Mouse (Mus musculus) ES-E14 (cell line): Measurements from ENCODE around the gene Obscn. TPM values are rescaled to one million over a fixed set of nuclear protein-coding genes. Genes with fewer than 3 reads are reported as not detected.
A peak's percentile ranks its signal among the peaks of the same experiment; 100 is the strongest.
"Not testable (repeated sequence)": the region's sequence is repeated elsewhere in the genome, so short reads cannot be mapped to it uniquely, and the experiment has no call there.

Experiments
- DNase-seq: peaks from one replicate; pipeline ENCODE4 v3.0.0-alpha.2; 2013; ENCODE audit warnings: low read depth, low spot score
- H3K27ac ChIP-seq: 2 replicates; pipeline ENCODE4 v1.5.1; 2012; ENCODE audit warnings: low read depth, mild to moderate bottlenecking, low read length, moderate library complexity, mixed read lengths; ENCODE audit not compliant: poor library complexity, insufficient read depth, severe bottlenecking
- H3K36me3 ChIP-seq: 2 replicates; pipeline ENCODE4 v1.6.1; 2012; ENCODE audit warnings: mild to moderate bottlenecking, low read length, moderate library complexity, mixed read lengths; ENCODE audit not compliant: control insufficient read depth, poor library complexity, insufficient read depth, severe bottlenecking
- H3K4me1 ChIP-seq, 2 experiments: fragments of 150-350 bp in 1 of 2; sonication (generic) in 1 of 2; 2 replicates each; pipeline ENCODE4 v1.6.1; 2012; ENCODE audit warnings: low read length in 2 of 2, mild to moderate bottlenecking in 1 of 2, mixed read lengths in 1 of 2; ENCODE audit not compliant: control insufficient read depth in 2 of 2, insufficient read depth in 2 of 2, poor library complexity in 1 of 2
- H3K4me3 ChIP-seq, 2 experiments: fragments of 150-350 bp in 1 of 2; sonication (generic) in 1 of 2; 2 replicates each; pipeline ENCODE4 v1.5.1; 2012; ENCODE audit warnings: low read length in 2 of 2, low read depth in 1 of 2, mild to moderate bottlenecking in 1 of 2, mixed read lengths in 1 of 2; ENCODE audit not compliant: insufficient read depth in 1 of 2, poor library complexity in 1 of 2, severe bottlenecking in 1 of 2
- H3K9ac ChIP-seq: 2 replicates; pipeline ENCODE4 v1.6.1; 2012; ENCODE audit warnings: low read depth, mild to moderate bottlenecking, low read length, mixed read lengths; ENCODE audit not compliant: poor library complexity, insufficient read depth, severe bottlenecking
- H3K9me3 ChIP-seq: fragments of 150-350 bp; sonication (generic); 2 replicates; pipeline ENCODE4 v1.6.1; 2012; ENCODE audit warnings: low read depth, mild to moderate bottlenecking, low read length; ENCODE audit not compliant: control insufficient read depth, insufficient read depth
- CHD2 ChIP-seq: IDR thresholded peaks from 2 replicates; pipeline ENCODE4 v1.6.1; 2014; ENCODE audit warnings: mild to moderate bottlenecking, low read depth, low read length, inconsistent platforms
- HCFC1 ChIP-seq: IDR thresholded peaks from 2 replicates; pipeline ENCODE4 v1.6.1; 2012; ENCODE audit warnings: low read length, inconsistent platforms, borderline replicate concordance; ENCODE audit not compliant: insufficient read depth
- MAFK ChIP-seq: IDR thresholded peaks from 2 replicates; pipeline ENCODE4 v1.6.1; 2014; ENCODE audit warnings: mild to moderate bottlenecking, low read depth, low read length, inconsistent platforms; ENCODE audit not compliant: insufficient read depth
- ZC3H11A ChIP-seq: IDR thresholded peaks from 2 replicates; pipeline ENCODE4 v1.6.1; 2012; ENCODE audit warnings: low read depth, mild to moderate bottlenecking, inconsistent platforms, low read length, borderline replicate concordance
- ZNF384 ChIP-seq: IDR thresholded peaks from 2 replicates; pipeline ENCODE4 v1.6.1; 2012; ENCODE audit warnings: low read depth, low read length, inconsistent platforms
- in situ Hi-C, 2 experiments: fragments of 600-800 bp; cut with MboI; formaldehyde crosslinking; loops; one replicate each; pipeline ENCODE4 v1.15.1; 2025; ENCODE audit warnings: low sequenced_read_pairs in 2 of 2, inconsistent platforms in 1 of 2; ENCODE audit not compliant: unreplicated experiment in 2 of 2
- total RNA-seq: library from RNA; depleted of rRNA; stranded (reverse); fragments of 300-350 nt; gene quantifications from 2 replicates; pipeline ENCODE4 v1.2.3, GENCODE M21; 2012

Gene Obscn
- total RNA-seq, 1 experiment: 0.36 TPM

- Histone ChIP-seq H3K4me1 (peaks cover 0 to 3% of the 10 kb centered on the region in 2 experiments; a peak in 1 of 4 replicates), H3K36me3 (peaks cover 5% of the 10 kb centered on the region; the same call in 1 of the 2 replicates), H3K9me3 (no peaks in the 10 kb centered on the region), H3K9ac (peak within 1 kb of the TSS; percentile 94), H3K4me3 (peak within 1 kb of the TSS; percentile 65 to 94), H3K27ac (peak within 1 kb of the TSS; percentile 92)
- peak; percentile 95 for DNase-seq
- TF ChIP-seq CHD2 (peak; percentile 82), ZNF384 (no peak), HCFC1 (peak; percentile 32; the same call in 1 of the 2 replicates), MAFK (no peak), ZC3H11A (no peak)
- in situ Hi-C loops: no loop called here
These were observed 181.6 kb downstream of the Obscn start, which contains the start of the genes Hist3h2a and Trim17 for GRCm38 (mm10) chr11:58954420-58955142. TSS of gene Hist3h2a (plus strand) at chr11:58954685. TSS of gene Trim17 (plus strand) at chr11:58954685.

DNA sequence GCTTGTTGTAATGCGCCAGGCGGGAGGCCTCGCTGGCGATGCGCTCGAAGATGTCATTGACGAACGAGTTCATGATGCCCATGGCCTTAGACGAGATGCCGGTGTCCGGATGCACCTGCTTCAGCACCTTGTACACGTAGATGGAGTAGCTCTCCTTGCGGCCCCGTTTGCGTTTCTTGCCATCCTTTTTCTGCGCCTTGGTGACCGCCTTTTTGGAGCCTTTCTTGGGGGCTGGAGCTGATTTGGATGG is 182.1 kb downstream of the Obscn start:
- H3K27ac ChIP-seq, DNase-seq, in situ Hi-C loops, H3K4me1 ChIP-seq, H3K9me3 ChIP-seq, H3K36me3 ChIP-seq: not testable (repeated sequence)
- peak overlapping the region; percentile 64 for H3K9ac ChIP-seq
- peak overlapping the region; percentile 60 to 65 for H3K4me3 ChIP-seq

DNA sequence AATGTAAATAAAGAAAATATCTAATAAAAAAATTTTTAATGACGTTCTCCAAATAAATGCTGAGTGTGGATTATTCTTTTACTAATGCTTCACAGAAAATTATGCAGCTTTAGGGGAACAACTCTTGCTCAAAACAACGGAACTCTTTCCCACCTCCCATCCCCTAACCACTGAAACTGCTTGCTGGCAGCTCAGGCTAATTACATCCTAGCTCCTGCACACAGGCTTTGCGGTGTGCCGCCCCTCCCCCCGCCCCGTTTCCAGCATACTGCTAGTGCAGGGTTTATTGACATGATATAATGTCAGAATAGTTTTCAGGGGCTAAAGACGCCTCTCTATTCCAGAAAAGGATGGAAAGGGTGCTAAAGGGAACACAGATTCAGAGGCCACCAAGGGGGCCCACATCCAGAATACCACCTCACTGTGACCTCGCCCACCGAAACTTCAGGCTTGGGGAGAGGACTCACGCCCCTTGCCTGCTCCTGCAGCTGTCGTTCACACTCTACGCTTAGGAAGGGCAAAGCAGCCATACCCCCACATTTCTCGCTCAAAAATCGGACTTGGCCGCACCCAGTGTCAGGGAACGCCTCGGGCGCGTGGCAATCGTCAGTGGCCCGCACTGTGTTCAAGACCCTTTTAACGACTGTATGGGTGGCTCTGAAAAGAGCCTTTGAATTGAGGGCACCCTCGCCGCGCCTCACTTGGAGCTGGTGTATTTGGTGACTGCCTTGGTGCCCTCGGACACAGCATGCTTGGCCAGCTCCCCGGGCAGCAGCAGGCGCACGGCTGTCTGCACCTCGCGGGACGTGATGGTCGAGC is 182.6 kb downstream of the Obscn start:
- peak overlapping the region; percentile 74 for H3K9ac ChIP-seq
- in situ Hi-C loops: no loop called here
- peaks cover 0 to 3% of the 10 kb centered on the region in 2 experiments; a peak in 1 of 4 replicates for H3K4me1 ChIP-seq
- TF ChIP-seq HCFC1: no peak
- TF ChIP-seq CHD2: no peak
- no peak for TF ChIP-seq MAFK
- no peak for TF ChIP-seq ZNF384
- TF ChIP-seq ZC3H11A: no peak
- peak overlapping the region; percentile 64 to 65 for H3K4me3 ChIP-seq
- peaks cover 5% of the 10 kb centered on the region; the same call in 1 of the 2 replicates for H3K36me3 ChIP-seq
- no peak overlapping the region for H3K27ac ChIP-seq
- DNase-seq: no peak
- no peaks in the 10 kb centered on the region for H3K9me3 ChIP-seq

DNA sequence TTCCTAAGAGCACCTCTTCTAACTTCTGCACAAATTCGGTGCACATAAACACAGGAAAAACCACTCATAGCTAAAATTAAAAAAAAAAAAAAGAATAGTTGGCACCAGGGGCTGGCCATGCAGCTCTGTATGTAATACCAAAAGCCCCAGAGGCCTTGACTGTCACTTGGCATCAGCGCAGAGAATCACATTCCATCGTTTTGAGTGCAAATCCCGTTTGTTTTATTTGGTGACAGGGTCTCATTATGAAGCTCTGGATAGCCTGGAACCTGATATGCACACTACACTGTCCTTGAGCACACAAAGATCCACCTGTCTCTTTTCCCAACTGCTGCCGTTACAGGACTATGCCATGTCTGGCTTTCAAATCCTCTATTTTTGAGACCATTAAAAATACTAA is 185.0 kb downstream of the Obscn start:
- TF ChIP-seq HCFC1 (no peak), MAFK (no peak), ZC3H11A (no peak), ZNF384 (no peak), CHD2 (no peak)
- no peak overlapping the region for H3K9ac ChIP-seq
- H3K27ac ChIP-seq: no peak overlapping the region
- in situ Hi-C loops: no loop called here
- H3K4me1 ChIP-seq: peaks cover 0 to 3% of the 10 kb centered on the region in 2 experiments; a peak in 1 of 4 replicates
- no peaks in the 10 kb centered on the region for H3K36me3 ChIP-seq
- DNase-seq: no peak
- H3K4me3 ChIP-seq: no peak overlapping the region
- H3K9me3 ChIP-seq: no peaks in the 10 kb centered on the region
